Mouse (Mus musculus): ENCODE data around the gene Rgs8. TPM values are rescaled to one million over a fixed set of nuclear protein-coding genes. Genes with fewer than 3 reads are reported as not detected.
A peak's percentile ranks its signal among the peaks of the same experiment; 100 is the strongest.

Rgs8 gene
- total RNA-seq, 2 experiments from 2014 or later: not detected

GRCm38 (mm10) chr1:153673900-153674299, 21.1 kb downstream of the Rgs8 start:
- DNase-seq (ENCODE audit: low spot score): no peak

GRCm38 (mm10) chr1:153675591-153675990, 22.8 kb downstream of the Rgs8 start:
- DNase-seq (ENCODE audit: low spot score): no peak

- DNase-seq (ENCODE audit: low spot score): no peak
These were observed 24.8 kb downstream of the Rgs8 start for GRCm38 (mm10) chr1:153677635-153678034.

GRCm38 (mm10) chr1:153679147-153679546, 26.3 kb downstream of the Rgs8 start:
- DNase-seq (ENCODE audit: low spot score): peak; percentile 53

- no peak for DNase-seq (ENCODE audit: low spot score)
These were observed 26.8 kb downstream of the Rgs8 start for GRCm38 (mm10) chr1:153679653-153680052.

- no peak for DNase-seq (ENCODE audit: low spot score)
These were observed 27.5 kb downstream of the Rgs8 start for GRCm38 (mm10) chr1:153680363-153680762.

- DNase-seq (ENCODE audit: low spot score): no peak
These were observed 28.2 kb downstream of the Rgs8 start for GRCm38 (mm10) chr1:153681036-153681435.

GRCm38 (mm10) chr1:153683190-153683589, 30.4 kb downstream of the Rgs8 start:
- no peak for DNase-seq (ENCODE audit: low spot score)

GRCm38 (mm10) chr1:153685630-153686029, 32.8 kb downstream of the Rgs8 start:
- no peak for DNase-seq (ENCODE audit: low spot score)

- DNase-seq (ENCODE audit: low spot score): no peak
These were observed 39.7 kb downstream of the Rgs8 start for GRCm38 (mm10) chr1:153692526-153692925.

GRCm38 (mm10) chr1:153694372-153695120, 41.7 kb downstream of the Rgs8 start:
- DNase-seq (ENCODE audit: low spot score): no peak

- no peak for DNase-seq (ENCODE audit: low spot score)
These were observed 42.6 kb downstream of the Rgs8 start for GRCm38 (mm10) chr1:153695398-153695797.

- DNase-seq (ENCODE audit: low spot score): no peak
These were observed 43.3 kb downstream of the Rgs8 start for GRCm38 (mm10) chr1:153696093-153696492.

GRCm38 (mm10) chr1:153696541-153696940, 43.7 kb downstream of the Rgs8 start:
- no peak for DNase-seq (ENCODE audit: low spot score)

GRCm38 (mm10) chr1:153697581-153698251, 44.9 kb downstream of the Rgs8 start:
- DNase-seq (ENCODE audit: low spot score): no peak

- DNase-seq (ENCODE audit: low spot score): no peak
These were observed 45.7 kb downstream of the Rgs8 start for GRCm38 (mm10) chr1:153698311-153699084.

- DNase-seq (ENCODE audit: low spot score): no peak
These were observed 47.7 kb downstream of the Rgs8 start for GRCm38 (mm10) chr1:153700448-153701063.

- DNase-seq (ENCODE audit: low spot score): no peak
These were observed 48.6 kb downstream of the Rgs8 start for GRCm38 (mm10) chr1:153701461-153701860.

GRCm38 (mm10) chr1:153702166-153702852, 49.5 kb downstream of the Rgs8 start:
- DNase-seq (ENCODE audit: low spot score): no peak

- no peak for DNase-seq (ENCODE audit: low spot score)
These were observed 50.1 kb downstream of the Rgs8 start for GRCm38 (mm10) chr1:153702853-153703410.
